Mouse (Mus musculus) heart, embryonic 11.5 days (tissue): ENCODE measurements around the gene Bcl9. TPM values are rescaled to one million over a fixed set of nuclear protein-coding genes. Genes with fewer than 3 reads are reported as not detected.
A peak's percentile ranks its signal among the peaks of the same experiment; 100 is the strongest.

Experiments used
- ATAC-seq: fragments of 200-750 bp; cut with Nextera tagmentation; replicated peaks from 2 replicates; pipeline ENCODE4 v1.8.0; 2017; ENCODE audit warnings: moderate library complexity; ENCODE audit not compliant: insufficient number of reproducible peaks, low FRiP score, low TSS enrichment
- H3K27ac ChIP-seq: fragments of 300-500 bp; sonication (generic); 2 replicates; pipeline ENCODE4 v1.5.1; 2014; ENCODE audit warnings: mild to moderate bottlenecking, low read depth, low read length
- H3K27me3 ChIP-seq: fragments of 300-500 bp; sonication (generic); 2 replicates; pipeline ENCODE4 v1.6.1; 2014; ENCODE audit warnings: mild to moderate bottlenecking, low read length, mixed read lengths; ENCODE audit not compliant: control insufficient read depth, insufficient read depth
- H3K36me3 ChIP-seq: fragments of 300-500 bp; sonication (generic); 2 replicates; pipeline ENCODE4 v1.6.1; 2014; ENCODE audit warnings: mild to moderate bottlenecking, low read length, moderate library complexity, mixed read lengths; ENCODE audit not compliant: control insufficient read depth, insufficient read depth
- H3K4me1 ChIP-seq: fragments of 300-500 bp; sonication (generic); 2 replicates; pipeline ENCODE4 v1.6.1; 2014; ENCODE audit warnings: low read length; ENCODE audit not compliant: control insufficient read depth, insufficient read depth
- H3K4me2 ChIP-seq: fragments of 300-500 bp; sonication (generic); 2 replicates; pipeline ENCODE4 v1.6.1; 2014; ENCODE audit warnings: mild to moderate bottlenecking, moderate library complexity
- H3K4me3 ChIP-seq: fragments of 300-500 bp; sonication (generic); 2 replicates; pipeline ENCODE4 v1.5.1; 2014; ENCODE audit warnings: low read depth, low read length
- H3K9ac ChIP-seq: fragments of 300-500 bp; sonication (generic); 2 replicates; pipeline ENCODE4 v1.6.1; 2014; ENCODE audit warnings: mild to moderate bottlenecking, low read depth, low read length, moderate library complexity
- H3K9me3 ChIP-seq: fragments of 300-500 bp; sonication (generic); replicated peaks from 2 replicates; pipeline ENCODE4 v1.6.1; 2016; ENCODE audit warnings: low read length; ENCODE audit not compliant: control insufficient read depth
- WGBS: fragments of 180-500 bp; shearing (Covaris S2); extraction: QIAGEN DNeasy Blood & Tissue Kit; methylation state at CpG from one replicate; pipeline ENCODE4 v1.1.7; 2014; ENCODE audit not compliant: insufficient replicate concordance; 5-methylcytosine and 5-hydroxymethylcytosine counted together
- polyA plus RNA-seq: library from polyadenylated mRNA; unstranded; fragments of >200 nt; fragmentation: Nextera tagmentation; extraction: Ambion mirVana; gene quantifications from 2 replicates; pipeline ENCODE4 v1.2.1, GENCODE M21; 2014

Gene Bcl9
- polyA plus RNA-seq, 1 experiment from 2014 or later = 40.8 TPM

DNA sequence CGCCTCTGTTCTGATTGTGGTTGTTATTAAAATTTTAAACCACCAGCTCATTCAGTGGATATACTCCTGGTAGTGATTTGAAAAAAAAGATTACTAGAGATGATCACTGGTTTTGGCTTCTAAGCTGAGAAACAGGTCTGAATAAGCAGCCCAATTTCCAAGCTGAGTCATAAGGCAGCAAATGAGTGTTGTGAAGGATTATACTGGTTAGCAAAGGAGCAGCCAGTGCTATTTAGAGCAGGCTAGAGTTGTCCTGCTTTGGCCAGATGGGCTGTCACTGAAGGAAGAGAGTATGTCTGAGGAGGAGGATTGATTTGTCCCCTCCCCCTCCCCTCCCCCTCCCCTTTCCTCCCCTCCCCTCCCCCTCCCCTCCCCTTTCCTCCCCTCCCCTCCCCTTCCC, 29.6 kb upstream of the Bcl9 start:
- no peak for ATAC-seq
- no peak overlapping the region for H3K27ac ChIP-seq
- H3K4me2 ChIP-seq = no peak overlapping the region
- WGBS = 89% methylated on average over 1 of the region's 1 CpGs
- H3K27me3 ChIP-seq = no peaks in the 10 kb centered on the region
- no peaks in the 10 kb centered on the region for H3K9me3 ChIP-seq
- no peaks in the 10 kb centered on the region for H3K4me1 ChIP-seq
- H3K36me3 ChIP-seq = no peaks in the 10 kb centered on the region
- H3K4me3 ChIP-seq = no peak overlapping the region
- no peak overlapping the region for H3K9ac ChIP-seq

DNA sequence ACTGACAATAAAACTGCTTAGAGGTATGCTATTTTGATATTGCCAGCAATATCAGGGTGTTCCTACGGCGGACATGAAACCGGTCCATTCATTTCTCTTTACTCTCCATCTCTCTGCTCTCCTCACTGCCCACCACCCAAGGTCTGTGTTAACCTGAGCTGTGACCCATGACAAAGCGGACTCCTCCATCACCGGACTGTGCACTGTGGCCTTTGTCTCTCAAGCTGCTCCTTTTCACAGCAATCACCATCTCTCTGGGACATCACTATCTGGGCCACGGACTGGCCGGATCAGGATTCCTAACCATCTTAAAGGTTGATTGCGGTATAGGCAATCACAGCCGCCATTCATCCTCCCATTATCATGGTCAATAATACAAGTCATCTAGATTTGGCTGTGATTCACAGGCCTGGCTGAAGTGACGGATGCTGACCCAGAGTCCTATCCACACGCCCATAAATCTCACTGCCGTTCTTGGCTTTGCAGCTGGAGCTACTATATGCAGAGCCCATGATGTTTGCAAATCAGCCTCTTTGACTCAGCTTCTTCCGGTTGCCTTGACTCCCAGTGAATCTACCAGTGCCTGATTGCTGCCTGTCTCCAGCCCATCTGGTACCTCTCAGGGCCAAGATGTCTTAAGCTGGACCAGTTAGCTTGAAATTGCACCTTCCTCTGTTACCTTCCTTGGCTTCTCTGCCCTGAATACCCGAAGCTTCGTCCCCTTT, 28.1 kb upstream of the Bcl9 start:
- no peaks in the 10 kb centered on the region for H3K36me3 ChIP-seq
- ATAC-seq = no peak
- no peak overlapping the region for H3K27ac ChIP-seq
- H3K9ac ChIP-seq = no peak overlapping the region
- no peaks in the 10 kb centered on the region for H3K4me1 ChIP-seq
- 79% methylated on average over 15 of the region's 15 CpGs for WGBS
- no peak overlapping the region for H3K4me2 ChIP-seq
- H3K4me3 ChIP-seq = no peak overlapping the region
- no peaks in the 10 kb centered on the region for H3K27me3 ChIP-seq
- H3K9me3 ChIP-seq = no peaks in the 10 kb centered on the region

DNA sequence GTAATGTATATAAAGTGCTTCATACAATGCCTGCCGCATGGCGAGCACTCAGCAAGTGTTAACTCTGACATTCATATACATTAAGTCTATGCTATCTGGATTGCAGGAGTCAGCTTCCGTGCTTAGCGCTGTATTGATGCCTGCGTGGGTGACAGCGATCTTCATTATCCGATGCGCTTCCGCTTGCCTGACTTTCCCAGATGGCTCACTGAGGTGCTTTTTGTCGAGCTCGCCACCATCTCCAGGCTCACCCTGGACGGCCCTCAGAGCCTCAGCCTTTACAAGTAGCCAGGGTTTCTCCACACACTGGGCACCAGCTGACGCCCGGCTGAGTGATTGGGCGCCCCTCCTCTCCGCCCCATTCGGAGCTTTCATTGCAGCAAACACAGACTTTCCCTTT, 26.3 kb upstream of the Bcl9 start:
- Histone ChIP-seq H3K4me1 (no peaks in the 10 kb centered on the region), H3K9ac (no peak overlapping the region), H3K27me3 (no peaks in the 10 kb centered on the region), H3K27ac (no peak overlapping the region), H3K4me2 (no peak overlapping the region), H3K9me3 (no peaks in the 10 kb centered on the region), H3K36me3 (no peaks in the 10 kb centered on the region), H3K4me3 (no peak overlapping the region)
- ATAC-seq = no peak
- 58% methylated on average over 17 of the region's 17 CpGs for WGBS

DNA sequence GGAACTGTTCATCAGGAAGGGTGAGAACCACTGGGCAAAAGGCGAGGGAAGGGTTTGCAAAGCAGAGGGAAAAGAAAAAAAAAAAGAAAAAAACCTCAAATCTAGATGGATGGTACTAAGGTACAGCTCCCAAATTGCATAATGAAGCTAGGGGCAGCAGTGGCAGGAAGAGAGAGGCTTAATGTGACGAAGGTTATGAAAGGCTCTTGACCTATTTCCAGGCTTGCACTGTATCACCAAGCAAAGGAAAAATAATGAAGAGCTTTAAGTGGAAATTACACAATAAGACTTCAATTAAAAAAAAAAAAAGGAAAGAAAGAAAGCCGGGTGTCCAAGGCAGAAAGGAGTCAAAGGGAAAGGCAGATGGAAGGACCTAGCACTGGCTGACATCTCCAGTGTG, 19.6 kb upstream of the Bcl9 start:
- 0 out of 2 replicates have a peak, but pooled peaks cover under 1% of the 10 kb centered on the region for H3K4me1 ChIP-seq
- H3K4me2 ChIP-seq = no peak overlapping the region
- no peaks in the 10 kb centered on the region for H3K9me3 ChIP-seq
- WGBS = 65% methylated on average over 3 of the region's 3 CpGs
- no peaks in the 10 kb centered on the region for H3K36me3 ChIP-seq
- H3K4me3 ChIP-seq = no peak overlapping the region
- H3K9ac ChIP-seq = no peak overlapping the region
- no peak for ATAC-seq
- no peak overlapping the region for H3K27ac ChIP-seq
- no peaks in the 10 kb centered on the region for H3K27me3 ChIP-seq

DNA sequence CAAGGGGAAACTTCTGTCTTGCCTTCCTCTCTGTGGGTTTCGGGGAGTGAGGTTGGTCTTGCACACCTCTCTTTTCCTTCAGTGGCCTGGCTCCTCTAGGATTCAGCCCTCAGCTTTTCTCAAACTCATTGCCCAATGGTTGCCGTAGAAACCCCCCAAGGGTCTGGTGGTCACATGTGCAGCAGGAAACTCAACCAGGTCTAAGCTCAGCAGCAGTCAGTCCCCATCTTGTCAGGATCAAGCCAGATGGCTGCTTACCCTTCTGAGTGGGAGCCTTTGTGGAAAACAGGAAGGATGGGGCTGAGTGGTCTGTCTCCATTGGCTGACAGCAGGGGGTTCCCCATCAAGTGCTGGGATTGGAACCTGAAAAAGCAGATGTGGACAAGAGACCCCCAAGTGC, 15.7 kb upstream of the Bcl9 start:
- 81% methylated on average over 2 of the region's 2 CpGs for WGBS
- H3K4me3 ChIP-seq = no peak overlapping the region
- H3K4me2 ChIP-seq = no peak overlapping the region
- no peaks in the 10 kb centered on the region for H3K27me3 ChIP-seq
- ATAC-seq = no peak
- no peak overlapping the region for H3K27ac ChIP-seq
- no peak overlapping the region for H3K9ac ChIP-seq
- H3K4me1 ChIP-seq = 0 out of 2 replicates have a peak, but pooled peaks cover 3% of the 10 kb centered on the region
- H3K9me3 ChIP-seq = no peaks in the 10 kb centered on the region
- no peaks in the 10 kb centered on the region for H3K36me3 ChIP-seq

DNA sequence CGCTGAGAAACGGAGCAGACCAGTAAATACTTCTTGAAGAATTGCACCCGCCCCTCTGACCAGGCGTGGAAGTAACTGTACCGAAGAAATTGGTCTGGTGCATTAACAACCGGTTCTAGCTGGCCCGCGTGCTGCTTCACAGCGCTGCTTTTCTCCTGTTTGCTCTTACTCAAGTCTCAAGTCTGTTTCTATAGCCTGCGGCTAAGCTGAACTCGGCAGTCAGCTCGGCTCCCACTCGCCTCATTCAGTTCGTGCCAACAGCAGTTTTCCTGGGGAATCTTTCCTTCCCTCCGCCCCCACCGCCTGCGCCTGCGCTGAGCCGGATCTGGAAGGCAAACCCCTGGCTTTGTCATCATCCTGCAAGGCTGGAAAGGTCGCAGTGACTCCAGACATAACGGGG, 14.3 kb upstream of the Bcl9 start:
- WGBS = 21% methylated on average over 21 of the region's 21 CpGs
- Histone ChIP-seq H3K9me3 (no peaks in the 10 kb centered on the region), H3K9ac (peak overlapping the region; percentile 61; the same call in 1 of the 2 replicates), H3K4me3 (peak overlapping the region; percentile 32), H3K36me3 (no peaks in the 10 kb centered on the region), H3K27ac (peak overlapping the region; percentile 35; the same call in 1 of the 2 replicates), H3K27me3 (no peaks in the 10 kb centered on the region), H3K4me2 (peak overlapping the region; percentile 65), H3K4me1 (0 out of 2 replicates have a peak, but pooled peaks cover 3% of the 10 kb centered on the region)
- ATAC-seq = no peak

DNA sequence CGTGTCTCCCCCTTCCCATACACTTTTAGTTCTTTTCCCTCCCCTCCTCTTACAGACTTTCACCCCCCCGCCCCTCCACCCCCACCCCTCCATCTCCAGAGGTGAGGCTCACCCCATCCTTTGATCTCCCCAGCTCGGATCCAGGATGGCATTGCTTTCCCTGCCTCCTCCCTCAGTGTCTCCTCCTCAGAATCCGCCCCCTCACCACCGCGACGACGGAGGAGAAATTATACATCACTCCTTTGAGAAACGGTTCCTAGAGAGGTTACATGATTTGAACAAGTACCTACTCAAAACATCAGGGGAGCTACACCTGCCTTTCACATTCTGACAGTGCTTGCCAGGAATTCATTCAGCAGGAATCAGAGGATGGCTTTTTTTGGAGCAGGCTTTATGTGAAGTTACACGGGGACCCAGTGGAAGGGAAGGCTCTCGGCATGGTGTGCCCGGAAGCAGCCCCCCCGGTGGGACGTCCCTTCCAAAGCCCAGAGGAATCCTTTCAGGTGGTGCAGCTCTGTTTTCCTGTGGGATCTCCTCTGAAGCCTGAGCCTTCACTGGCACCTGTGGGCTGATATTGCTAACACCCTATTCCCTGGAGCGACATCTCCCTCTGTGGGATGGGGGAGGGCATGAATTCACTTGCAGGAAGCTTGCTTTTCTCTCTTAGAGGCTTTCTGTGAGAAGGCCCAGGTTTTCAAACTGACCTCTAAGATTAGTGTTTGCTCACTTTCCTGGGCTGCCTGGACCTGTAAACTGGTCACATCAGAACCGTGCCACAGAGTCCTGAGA, 12.2 kb upstream of the Bcl9 start:
- Histone ChIP-seq H3K9ac (peak overlapping the region; percentile 43; the same call in 1 of the 2 replicates), H3K4me3 (peak overlapping the region; percentile 25; the same call in 1 of the 2 replicates), H3K4me2 (peak overlapping the region; percentile 65), H3K4me1 (0 out of 2 replicates have a peak, but pooled peaks cover 3% of the 10 kb centered on the region), H3K36me3 (no peaks in the 10 kb centered on the region), H3K27ac (no peak overlapping the region), H3K27me3 (no peaks in the 10 kb centered on the region), H3K9me3 (no peaks in the 10 kb centered on the region)
- no peak for ATAC-seq
- WGBS = 6% methylated on average over 16 of the region's 16 CpGs

DNA sequence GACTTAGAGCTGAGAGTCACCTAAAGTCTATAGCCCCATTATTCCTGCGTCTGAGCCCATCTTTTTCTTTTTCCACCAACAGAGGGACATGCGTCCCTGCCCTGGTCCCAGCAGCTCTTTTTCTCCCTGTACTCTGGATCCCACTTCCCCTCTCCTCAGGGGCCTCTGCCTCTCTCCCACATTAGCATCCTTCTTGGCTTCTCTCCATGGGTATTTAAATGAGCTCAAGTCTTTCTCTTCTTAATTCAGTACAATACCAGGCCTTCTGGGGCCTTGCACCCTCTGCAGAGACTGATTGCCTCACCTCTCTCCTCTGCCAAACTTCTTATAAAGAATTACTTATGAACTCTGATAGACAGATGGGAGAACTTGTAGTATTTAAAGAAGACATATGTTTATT, 10.7 kb upstream of the Bcl9 start:
- ATAC-seq = no peak
- Histone ChIP-seq H3K4me1 (0 out of 2 replicates have a peak, but pooled peaks cover 3% of the 10 kb centered on the region), H3K9ac (no peak overlapping the region), H3K27me3 (no peaks in the 10 kb centered on the region), H3K27ac (no peak overlapping the region), H3K36me3 (no peaks in the 10 kb centered on the region), H3K4me3 (no peak overlapping the region), H3K9me3 (no peaks in the 10 kb centered on the region; the same call in 1 of the 2 replicates), H3K4me2 (no peak overlapping the region)
- WGBS = 62% methylated on average over 2 of the region's 2 CpGs
